Mouse (Mus musculus) forebrain, embryonic 11.5 days (tissue): ENCODE measurements around the gene Terb1. TPM values are rescaled to one million over a fixed set of nuclear protein-coding genes. Genes with fewer than 3 reads are reported as not detected.

Experiments
- ATAC-seq: fragments of 200-750 bp; cut with Nextera tagmentation; replicated peaks from 2 replicates; pipeline ENCODE4 v1.8.0; 2017; ENCODE audit warnings: moderate TSS enrichment; ENCODE audit not compliant: low FRiP score
- DNase-seq: peaks from one replicate; pipeline ENCODE4 v3.0.0-alpha.2; 2017; ENCODE audit warnings: low spot score
- H3K27ac ChIP-seq: fragments of 300-500 bp; sonication (generic); 2 replicates; pipeline ENCODE4 v1.5.1; 2014; ENCODE audit warnings: low read depth, low read length
- H3K27me3 ChIP-seq: fragments of 300-500 bp; sonication (generic); 2 replicates; pipeline ENCODE4 v1.6.1; 2014; ENCODE audit warnings: mild to moderate bottlenecking, low read length, mixed read lengths; ENCODE audit not compliant: control insufficient read depth, insufficient read depth
- H3K36me3 ChIP-seq: fragments of 300-500 bp; sonication (generic); 2 replicates; pipeline ENCODE4 v1.6.1; 2014; ENCODE audit warnings: mild to moderate bottlenecking, low read length, moderate library complexity, mixed read lengths; ENCODE audit not compliant: control insufficient read depth, insufficient read depth
- H3K4me1 ChIP-seq: fragments of 300-500 bp; sonication (generic); replicated peaks from 2 replicates; pipeline ENCODE4 v1.6.1; 2014; ENCODE audit warnings: low read length, mixed read lengths; ENCODE audit not compliant: control insufficient read depth, insufficient read depth
- H3K4me2 ChIP-seq: fragments of 300-500 bp; sonication (generic); 2 replicates; pipeline ENCODE4 v1.6.1; 2014; ENCODE audit warnings: low read depth, mild to moderate bottlenecking, low read length, moderate library complexity, mixed read lengths; ENCODE audit not compliant: severe bottlenecking
- H3K4me3 ChIP-seq: fragments of 300-500 bp; sonication (generic); 2 replicates; pipeline ENCODE4 v1.5.1; 2014; ENCODE audit warnings: low read depth, low read length
- H3K9ac ChIP-seq: fragments of 300-500 bp; sonication (generic); 2 replicates; pipeline ENCODE4 v1.6.1; 2014; ENCODE audit warnings: low read length
- H3K9me3 ChIP-seq: fragments of 300-500 bp; sonication (generic); 2 replicates; pipeline ENCODE4 v1.6.1; 2016; ENCODE audit warnings: low read length, mixed read lengths; ENCODE audit not compliant: control insufficient read depth
- WGBS: fragments of 180-500 bp; shearing (Covaris S2); extraction: QIAGEN DNeasy Blood & Tissue Kit; methylation state at CpG from one replicate; pipeline ENCODE4 v1.1.7; 2014; 5-methylcytosine and 5-hydroxymethylcytosine counted together
- polyA plus RNA-seq: library from polyadenylated mRNA; unstranded; fragments of >200 nt; fragmentation: Nextera tagmentation; extraction: Ambion mirVana; gene quantifications from 2 replicates; pipeline ENCODE4 v1.2.1, GENCODE M21; 2014

Terb1 gene
- polyA plus RNA-seq, 1 experiment from 2014 or later = 0.15 TPM

- DNase-seq = no peak
- Histone ChIP-seq H3K9ac (no peak overlapping the region), H3K4me2 (no peak overlapping the region), H3K27me3 (no peaks in the 10 kb centered on the region), H3K36me3 (peaks cover 10% of the 10 kb centered on the region; the same call in 1 of the 2 replicates), H3K4me3 (no peak overlapping the region), H3K27ac (no peak overlapping the region), H3K9me3 (no peaks in the 10 kb centered on the region), H3K4me1 (no peaks in the 10 kb centered on the region)
- WGBS = 81% methylated on average over 7 of the region's 7 CpGs
- ATAC-seq = no peak
These were observed 96.7 kb downstream of the Terb1 start for GRCm38 (mm10) chr8:104412805-104413532.

DNA sequence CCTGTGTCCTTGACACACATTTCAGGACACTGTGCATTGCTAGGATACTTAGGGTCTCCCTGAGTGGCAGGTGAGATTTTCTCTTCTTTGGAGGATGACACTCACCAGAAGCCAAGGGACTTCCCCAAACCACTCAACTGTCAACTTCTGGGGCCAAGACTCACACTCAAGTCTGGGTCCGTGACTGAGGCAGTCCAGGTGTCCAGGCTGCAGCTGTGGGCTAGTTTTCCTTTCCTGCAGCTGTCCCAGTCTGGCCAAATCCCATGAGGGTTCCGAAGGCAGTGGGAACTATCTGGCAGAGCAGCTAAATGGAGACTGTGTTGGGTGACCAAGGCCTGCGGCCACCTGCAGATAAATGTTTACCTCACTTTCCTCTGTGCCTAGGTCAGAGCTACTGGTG is 97.7 kb downstream of the Terb1 start:
- DNase-seq = no peak
- Histone ChIP-seq H3K27ac (no peak overlapping the region), H3K4me2 (no peak overlapping the region), H3K9me3 (no peaks in the 10 kb centered on the region), H3K4me3 (no peak overlapping the region), H3K4me1 (no peaks in the 10 kb centered on the region), H3K36me3 (no peaks in the 10 kb centered on the region; the same call in 1 of the 2 replicates), H3K9ac (no peak overlapping the region), H3K27me3 (no peaks in the 10 kb centered on the region)
- no peak for ATAC-seq
- WGBS = 92% methylated on average over 3 of the region's 3 CpGs

DNA sequence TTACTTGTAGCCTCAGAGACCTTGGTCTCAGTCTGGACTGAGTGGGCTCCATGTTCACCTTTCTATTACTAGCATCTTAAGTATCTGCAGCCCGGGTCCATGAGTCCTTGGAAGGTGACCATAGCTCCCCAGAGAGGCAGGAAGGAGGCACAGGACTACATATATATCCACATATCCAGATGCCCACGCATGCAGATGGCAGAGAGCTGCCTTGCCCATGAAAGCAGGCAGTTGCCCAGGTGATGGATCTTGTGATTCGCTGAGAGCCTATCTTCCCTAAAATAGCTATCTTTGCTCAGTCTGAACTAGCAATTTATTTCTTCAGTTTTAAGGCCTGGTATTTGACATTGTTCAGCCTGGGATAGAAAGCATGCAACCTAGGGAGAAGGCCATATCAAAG is 98.2 kb downstream of the Terb1 start:
- Histone ChIP-seq H3K9ac (no peak overlapping the region), H3K4me2 (no peak overlapping the region), H3K27ac (no peak overlapping the region), H3K9me3 (no peaks in the 10 kb centered on the region), H3K27me3 (no peaks in the 10 kb centered on the region), H3K4me1 (no peaks in the 10 kb centered on the region), H3K4me3 (no peak overlapping the region), H3K36me3 (no peaks in the 10 kb centered on the region; the same call in 1 of the 2 replicates)
- DNase-seq (no peak), ATAC-seq (no peak)
- 85% methylated on average over 3 of the region's 3 CpGs for whole genome bisulfite sequencing

- no peak for DNase-seq
- H3K4me2 ChIP-seq = no peak overlapping the region
- H3K9me3 ChIP-seq = no peaks in the 10 kb centered on the region
- no peak for ATAC-seq
- no peaks in the 10 kb centered on the region; the same call in 1 of the 2 replicates for H3K36me3 ChIP-seq
- no peaks in the 10 kb centered on the region for H3K4me1 ChIP-seq
- no peaks in the 10 kb centered on the region for H3K27me3 ChIP-seq
- no peak overlapping the region for H3K9ac ChIP-seq
- 45% methylated on average over 7 of the region's 7 CpGs for WGBS
- H3K27ac ChIP-seq = no peak overlapping the region
- no peak overlapping the region for H3K4me3 ChIP-seq
These were observed 99.0 kb downstream of the Terb1 start for GRCm38 (mm10) chr8:104410628-104411273.

DNA sequence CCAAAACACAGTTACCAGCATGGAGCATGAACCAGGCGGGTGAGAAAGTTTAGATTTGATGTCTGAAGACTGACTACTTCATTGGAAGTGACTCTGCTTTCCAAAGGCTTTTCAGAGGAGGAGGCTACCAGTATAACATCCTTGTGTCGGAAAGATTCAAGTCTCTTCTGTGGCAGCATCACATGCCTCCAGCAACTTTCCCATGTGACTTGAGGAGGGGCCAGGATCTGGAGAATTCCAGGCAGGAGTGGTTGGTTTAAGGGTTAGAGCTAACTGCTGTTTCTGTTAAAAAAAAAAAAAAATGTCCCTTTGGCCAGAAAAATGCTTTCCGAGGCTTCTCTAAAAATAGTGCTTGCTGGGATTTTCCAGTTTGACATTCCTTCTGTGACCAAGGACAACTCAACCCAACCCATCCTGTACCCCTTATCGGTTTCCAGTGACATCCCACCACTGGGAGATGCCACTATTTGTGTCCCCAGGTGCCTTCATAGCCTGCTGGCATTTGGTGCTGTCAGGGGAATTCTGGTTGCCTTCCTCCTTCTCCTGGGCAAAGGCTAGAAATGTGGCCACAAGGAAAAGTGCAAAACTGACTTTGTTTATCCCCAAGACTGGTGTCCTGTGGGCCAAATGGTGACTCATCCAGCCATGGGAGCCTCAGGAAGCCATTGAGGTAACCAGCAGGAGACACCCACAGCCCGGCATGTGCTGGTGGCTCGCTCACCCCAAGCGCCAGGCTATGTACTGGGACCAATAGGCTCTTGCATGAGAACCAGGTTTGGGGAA is 101.2 kb downstream of the Terb1 start:
- Histone ChIP-seq H3K4me3 (no peak overlapping the region), H3K4me2 (no peak overlapping the region), H3K27ac (no peak overlapping the region), H3K36me3 (no peaks in the 10 kb centered on the region), H3K9ac (no peak overlapping the region), H3K9me3 (no peaks in the 10 kb centered on the region), H3K4me1 (no peaks in the 10 kb centered on the region), H3K27me3 (no peaks in the 10 kb centered on the region)
- ATAC-seq (no peak), DNase-seq (no peak)
- 88% methylated on average over 7 of the region's 7 CpGs for WGBS

DNA sequence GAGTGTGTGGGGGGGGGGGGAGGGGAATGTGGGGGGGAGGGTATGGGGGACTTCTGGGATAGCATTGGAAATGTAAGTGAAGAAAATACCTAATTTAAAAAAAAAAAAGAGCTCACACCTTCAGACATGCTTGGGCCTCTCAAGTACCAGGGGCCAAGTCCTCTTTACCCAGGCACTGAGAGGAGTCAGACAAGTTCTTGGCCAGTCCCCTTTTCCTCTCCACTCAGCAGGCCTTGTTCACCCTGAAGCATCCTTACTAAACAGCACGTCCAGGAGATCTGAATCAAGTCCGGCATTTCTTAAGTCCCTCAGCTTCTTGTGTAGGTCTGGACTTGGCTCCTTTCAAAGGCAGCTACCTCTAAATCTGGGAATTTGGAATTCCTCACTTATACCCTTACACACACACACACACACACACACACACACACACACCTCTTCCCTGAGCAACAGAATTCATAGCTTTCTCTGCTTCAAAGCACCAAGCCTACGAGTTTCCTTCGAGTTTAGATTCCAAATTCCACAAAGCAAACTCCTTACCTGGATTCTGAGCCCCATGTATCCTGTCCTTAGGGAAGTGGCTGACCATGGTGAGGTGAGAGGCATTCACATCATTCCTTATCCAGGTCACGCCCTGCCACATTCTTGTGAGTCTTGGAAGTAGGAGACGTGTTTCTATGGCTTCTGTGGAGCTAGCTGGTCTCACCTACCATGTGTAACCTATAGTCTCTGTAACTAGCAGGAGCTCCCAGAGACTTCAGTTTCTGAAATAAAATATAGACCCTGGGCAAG is 103.2 kb downstream of the Terb1 start:
- H3K4me2 ChIP-seq = no peak overlapping the region
- H3K27ac ChIP-seq = no peak overlapping the region
- 80% methylated on average over 6 of the region's 6 CpGs for WGBS
- H3K4me3 ChIP-seq = no peak overlapping the region
- H3K36me3 ChIP-seq = no peaks in the 10 kb centered on the region
- H3K27me3 ChIP-seq = no peaks in the 10 kb centered on the region
- H3K9ac ChIP-seq = no peak overlapping the region
- no peaks in the 10 kb centered on the region for H3K9me3 ChIP-seq
- no peaks in the 10 kb centered on the region for H3K4me1 ChIP-seq
- no peak for ATAC-seq
- no peak for DNase-seq

DNA sequence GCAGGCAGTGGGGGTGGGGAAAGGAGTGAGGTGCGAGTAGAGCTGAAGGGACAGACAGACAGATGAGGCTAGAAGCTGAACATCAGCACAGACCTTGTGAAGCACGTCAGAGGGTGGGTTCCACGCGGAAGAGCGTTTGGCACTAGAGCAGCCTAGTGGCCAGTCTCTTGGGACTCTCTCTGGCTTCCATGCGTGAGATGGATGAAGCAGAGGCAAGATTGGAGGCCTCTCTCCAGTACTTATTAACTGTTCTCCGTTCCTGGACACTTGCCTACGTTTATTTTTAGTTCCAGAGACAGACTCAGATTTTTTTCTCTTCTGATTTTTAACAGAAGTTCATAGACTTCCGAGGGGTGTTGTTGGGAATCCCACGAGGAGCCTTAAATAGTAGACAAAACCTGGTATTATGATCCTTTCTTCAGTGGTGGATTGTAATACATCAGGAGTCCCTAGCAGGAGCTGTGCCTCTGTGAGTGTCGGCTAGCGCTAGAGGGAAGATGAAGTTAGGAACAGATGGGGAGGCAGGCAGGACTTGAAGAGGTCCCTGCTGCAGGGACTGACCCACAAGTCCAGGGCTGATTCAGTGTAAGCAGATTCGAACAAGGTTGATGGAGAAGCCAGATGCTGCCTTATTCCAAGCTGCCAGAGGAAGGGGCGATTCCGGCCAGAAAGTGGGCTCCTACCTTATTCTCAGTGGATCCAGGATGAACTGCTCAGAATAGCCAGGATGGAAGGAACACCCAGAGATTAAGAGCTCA is 104.1 kb downstream of the Terb1 start:
- no peak overlapping the region for H3K9ac ChIP-seq
- H3K4me3 ChIP-seq = no peak overlapping the region
- H3K27me3 ChIP-seq = no peaks in the 10 kb centered on the region
- 83% methylated on average over 15 of the region's 15 CpGs for WGBS
- no peaks in the 10 kb centered on the region for H3K36me3 ChIP-seq
- no peak for DNase-seq
- H3K9me3 ChIP-seq = no peaks in the 10 kb centered on the region
- no peaks in the 10 kb centered on the region for H3K4me1 ChIP-seq
- no peak for ATAC-seq
- no peak overlapping the region for H3K27ac ChIP-seq
- H3K4me2 ChIP-seq = no peak overlapping the region

DNA sequence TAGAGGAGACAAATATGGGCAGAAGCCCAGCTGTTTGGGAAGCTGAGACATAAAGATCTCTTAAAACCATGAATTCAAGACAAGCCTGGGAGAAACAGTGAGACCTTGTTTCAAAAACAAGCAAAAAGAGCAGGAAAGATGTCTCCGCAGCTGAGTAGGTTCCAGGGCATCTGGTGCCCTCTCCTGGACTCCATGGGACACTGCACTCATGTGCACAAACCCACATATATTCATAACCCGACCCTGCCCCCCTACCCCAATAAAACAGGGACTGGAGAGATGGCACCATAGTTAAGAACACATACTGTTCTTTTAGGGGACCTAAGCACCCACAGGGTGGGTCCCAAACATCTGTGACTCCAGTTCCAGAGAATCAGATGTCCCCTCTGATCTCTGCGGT is 106.1 kb downstream of the Terb1 start:
- no peak overlapping the region for H3K4me2 ChIP-seq
- WGBS = 73% methylated on average over 3 of the region's 3 CpGs
- H3K9ac ChIP-seq = no peak overlapping the region
- H3K4me3 ChIP-seq = no peak overlapping the region
- DNase-seq (no peak), ATAC-seq (no peak)
- no peaks in the 10 kb centered on the region for H3K27me3 ChIP-seq
- H3K4me1 ChIP-seq = no peaks in the 10 kb centered on the region
- no peaks in the 10 kb centered on the region for H3K36me3 ChIP-seq
- no peaks in the 10 kb centered on the region for H3K9me3 ChIP-seq
- no peak overlapping the region for H3K27ac ChIP-seq
